Mouse (Mus musculus): ENCODE measurements around the gene Flt3l.
"Not testable (repeated sequence)": the region's sequence is repeated elsewhere in the genome, so short reads cannot be mapped to it uniquely, and the experiment has no call there.

The Flt3l gene

DNA sequence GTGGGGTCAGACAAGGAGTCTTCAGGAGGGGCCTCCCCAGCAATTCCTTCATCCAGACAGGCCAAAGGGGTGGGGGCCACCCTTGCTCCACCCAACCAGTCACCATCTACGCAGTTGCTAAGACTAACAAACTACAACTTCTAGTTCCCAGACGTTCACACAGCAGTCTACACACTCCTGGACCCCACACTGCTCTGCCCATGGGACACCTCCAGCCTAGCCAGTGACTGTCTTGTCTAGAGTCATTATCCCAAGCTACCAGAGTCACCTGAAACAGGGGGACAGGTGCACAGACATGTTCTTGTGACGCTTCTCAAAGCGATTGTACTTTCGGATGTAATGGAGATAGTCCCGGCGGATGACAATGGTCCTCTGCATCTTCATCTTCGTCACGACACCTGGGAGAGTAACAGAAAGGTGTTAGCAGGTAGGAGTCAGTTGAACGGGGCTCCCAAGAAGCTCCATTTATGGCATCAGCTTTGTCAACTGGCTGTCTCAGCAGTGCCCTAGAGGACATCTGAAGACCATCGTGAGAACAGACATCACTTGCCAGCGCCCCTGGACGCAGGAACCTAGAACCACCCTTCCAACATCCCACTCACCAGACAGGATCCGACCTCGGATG is 13.6 kb downstream of the Flt3l start:
- no peak for DNase-seq

DNA sequence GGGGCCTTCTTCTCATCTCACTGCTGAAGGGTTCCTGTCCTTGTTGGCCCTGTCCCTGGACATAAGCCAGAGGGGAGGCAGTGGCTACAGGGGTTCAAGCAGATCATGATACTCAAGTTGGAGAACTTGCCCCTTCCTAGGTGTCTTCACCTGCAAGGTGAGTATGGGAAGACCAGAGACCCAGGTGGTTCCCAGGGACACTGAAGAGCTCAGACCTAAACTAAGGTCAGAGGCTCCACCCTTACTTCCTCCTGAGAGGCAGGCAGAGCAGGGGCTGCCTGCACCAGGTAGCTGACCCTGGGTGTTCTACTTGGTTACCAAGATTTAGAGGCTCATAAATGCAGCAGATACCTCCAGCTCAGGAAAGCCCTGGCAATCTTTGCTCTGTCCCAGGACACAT is 14.3 kb downstream of the Flt3l start:
- DNase-seq: no peak

DNA sequence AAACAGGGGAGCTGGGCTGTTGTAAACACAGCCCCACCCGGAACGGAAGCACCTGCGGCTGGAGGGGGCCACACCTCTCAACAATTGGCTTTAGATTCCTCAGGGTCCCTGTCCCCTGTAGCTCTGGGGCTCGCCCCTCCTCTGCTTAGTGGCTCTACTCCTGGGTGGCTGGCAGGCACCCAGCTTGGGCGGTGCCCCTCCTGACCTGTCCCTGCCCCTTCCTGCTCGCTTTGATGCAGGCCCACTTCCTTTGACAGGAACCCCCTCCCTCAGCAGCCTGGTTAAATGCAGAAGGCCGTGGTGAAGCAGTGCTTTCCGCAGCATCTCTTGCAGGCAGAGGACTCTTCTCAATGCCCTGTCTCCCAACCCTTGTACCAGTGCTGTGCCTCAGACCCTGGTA is 14.8 kb downstream of the Flt3l start:
- peak; percentile 44 for DNase-seq

DNA sequence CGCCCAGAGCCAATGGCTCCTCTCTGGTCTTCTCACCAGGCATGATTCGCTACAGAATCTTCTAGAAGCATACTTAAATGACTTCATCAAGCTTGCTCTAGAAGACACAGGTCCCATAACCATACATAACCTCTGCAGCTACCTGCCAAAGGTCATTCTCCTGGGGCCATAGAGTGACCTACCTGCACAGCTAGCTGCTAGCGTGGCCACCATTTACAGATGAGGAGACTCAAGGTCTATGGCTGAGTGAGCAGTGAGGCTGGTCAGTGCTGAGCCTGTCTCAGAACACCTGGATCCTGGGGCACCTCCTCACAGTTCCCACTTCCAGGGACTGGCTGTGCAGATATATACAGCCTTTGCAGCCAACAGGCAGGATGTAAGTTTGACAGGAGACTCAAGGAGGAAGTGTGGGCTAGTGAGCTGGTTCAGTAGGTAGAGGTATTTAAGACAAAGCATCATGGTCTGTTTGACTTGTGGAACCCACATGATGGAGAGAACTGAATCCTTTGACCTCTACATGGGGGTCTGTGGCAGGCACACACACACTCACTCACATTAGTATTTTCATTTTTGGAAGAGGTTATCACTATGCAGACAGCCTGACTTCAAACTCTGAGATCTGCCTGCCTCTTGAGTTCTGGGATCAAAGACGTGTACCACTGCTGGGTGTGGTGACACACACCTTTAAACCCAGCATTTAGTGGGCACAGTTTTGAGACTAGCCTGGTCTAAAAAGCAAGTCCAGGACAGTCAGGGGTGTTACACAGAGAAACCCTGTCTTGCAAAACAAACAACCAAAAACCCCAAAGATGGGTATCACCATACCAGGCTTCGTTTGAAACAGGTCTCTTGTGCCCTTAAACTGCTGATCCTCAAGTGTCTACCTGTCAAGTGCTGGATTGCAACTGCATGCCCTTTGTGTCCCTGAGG is 16.2 kb downstream of the Flt3l start:
- no peak for DNase-seq

DNA sequence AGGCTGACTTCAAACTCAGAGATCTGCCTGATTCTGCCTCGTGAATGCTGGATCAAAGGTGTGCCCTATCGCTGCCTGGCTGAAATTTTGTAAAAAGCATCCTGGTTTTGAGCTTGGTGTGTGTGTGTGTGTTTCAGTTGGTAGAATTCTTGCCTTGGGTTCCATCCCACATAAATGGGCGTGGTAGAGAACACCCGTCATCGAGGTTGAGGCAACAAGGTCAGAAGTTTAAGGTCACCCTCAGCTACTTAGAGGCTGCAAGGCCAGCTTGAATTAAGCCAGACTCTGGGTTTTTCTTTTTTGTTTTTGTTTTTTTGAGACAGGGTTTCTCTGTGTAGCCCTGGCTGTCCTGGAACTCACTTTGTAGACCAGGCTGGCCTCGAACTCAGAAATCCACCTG is 17.9 kb downstream of the Flt3l start:
- no peak for DNase-seq

DNA sequence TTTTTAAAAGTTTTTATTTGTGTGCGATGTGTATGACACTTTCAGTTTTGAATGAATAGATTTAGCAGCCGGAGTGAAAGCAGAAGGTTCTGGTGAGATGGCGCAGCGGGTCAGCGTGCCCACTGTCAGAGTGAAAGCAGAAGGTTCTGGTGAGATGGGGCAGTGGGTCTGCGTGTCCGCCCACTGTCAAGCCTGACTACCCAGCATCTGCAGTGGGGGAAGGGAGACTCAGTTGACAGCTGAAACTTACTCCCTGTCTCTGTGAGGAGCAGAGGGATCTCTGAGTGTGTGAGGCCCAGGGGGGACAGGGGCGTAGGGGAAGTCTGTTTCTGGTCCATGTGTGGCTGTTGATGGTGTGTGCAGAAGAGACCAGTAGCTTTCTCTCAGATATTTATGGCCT is 18.7 kb downstream of the Flt3l start:
- DNase-seq: no peak

DNA sequence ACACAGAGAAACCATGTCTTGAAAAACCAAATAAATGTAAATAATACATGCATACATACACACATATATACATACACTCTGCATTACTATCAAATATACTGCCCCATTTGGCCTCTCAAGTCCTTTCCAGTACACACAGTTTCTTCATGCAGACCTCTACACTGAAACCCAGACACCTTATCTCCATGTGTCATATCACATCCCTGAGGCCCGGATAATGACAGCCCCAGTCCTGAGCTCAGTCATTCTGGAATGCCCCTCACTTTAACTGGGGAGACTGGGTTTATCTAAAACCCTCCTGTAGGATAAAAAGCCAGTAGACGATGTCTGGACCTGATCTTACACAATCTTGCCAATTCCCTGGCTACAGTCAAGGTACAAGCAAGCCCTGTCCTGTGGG is 22.8 kb downstream of the Flt3l start:
- DNase-seq: no peak

DNA sequence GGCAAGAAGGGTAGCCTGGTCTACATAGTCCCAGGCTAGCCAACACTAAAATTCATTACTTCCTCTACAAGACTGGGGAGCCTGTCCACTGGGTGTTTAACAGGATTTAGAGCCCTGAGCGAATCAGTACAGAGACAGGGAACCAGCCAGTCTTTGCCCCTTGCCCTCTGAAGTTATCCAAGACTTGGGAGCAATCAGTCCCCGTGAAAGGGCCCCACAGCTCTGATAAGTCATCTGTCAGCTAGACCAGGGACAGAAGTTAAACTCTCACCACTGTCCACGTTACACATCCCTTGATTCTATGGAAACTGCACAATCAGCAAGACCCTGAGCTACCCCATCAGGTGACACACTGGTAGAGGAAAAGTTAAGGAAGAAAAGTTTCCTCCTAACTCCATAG is 23.7 kb downstream of the Flt3l start:
- no peak for DNase-seq

DNA sequence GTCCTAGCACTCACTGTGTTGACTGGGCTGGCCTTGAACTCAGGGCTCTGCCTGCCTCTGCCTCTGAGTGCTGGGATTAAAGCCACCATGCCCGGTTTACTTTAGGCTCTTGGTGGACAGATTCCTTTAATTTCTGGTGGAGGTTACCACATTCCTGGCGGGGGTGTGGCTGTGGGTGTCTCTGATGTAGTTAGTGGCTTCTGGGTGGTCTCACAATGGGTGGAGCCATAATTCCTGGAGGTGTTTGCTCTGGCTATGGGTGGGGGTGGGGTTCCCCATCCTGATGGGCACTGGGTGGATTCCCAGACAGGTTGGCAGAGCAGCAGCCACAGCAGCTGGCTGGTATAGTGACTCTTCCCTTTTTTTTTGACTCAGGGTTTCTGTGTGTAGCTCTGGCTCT is 24.3 kb downstream of the Flt3l start:
- DNase-seq: no peak

DNA sequence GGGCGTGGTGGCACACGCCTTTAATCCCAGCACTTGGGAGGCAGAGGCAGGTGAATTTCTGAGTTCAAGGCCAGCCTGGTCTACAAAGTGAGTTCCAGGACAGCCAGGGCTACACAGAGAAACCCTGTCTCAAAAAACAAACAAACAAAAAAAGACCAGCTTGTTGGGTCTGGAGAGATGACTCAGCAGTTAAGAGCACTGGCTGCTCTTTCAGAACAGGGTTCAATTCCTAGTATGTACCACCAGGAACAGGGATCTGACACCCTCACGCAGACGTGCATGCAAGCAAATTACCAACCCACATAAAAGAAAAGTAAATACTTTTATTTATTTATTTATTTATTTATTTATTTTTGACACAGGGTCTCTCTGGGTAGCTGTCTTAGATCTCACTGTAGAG is 26.1 kb downstream of the Flt3l start:
- not testable (repeated sequence) for DNase-seq

DNA sequence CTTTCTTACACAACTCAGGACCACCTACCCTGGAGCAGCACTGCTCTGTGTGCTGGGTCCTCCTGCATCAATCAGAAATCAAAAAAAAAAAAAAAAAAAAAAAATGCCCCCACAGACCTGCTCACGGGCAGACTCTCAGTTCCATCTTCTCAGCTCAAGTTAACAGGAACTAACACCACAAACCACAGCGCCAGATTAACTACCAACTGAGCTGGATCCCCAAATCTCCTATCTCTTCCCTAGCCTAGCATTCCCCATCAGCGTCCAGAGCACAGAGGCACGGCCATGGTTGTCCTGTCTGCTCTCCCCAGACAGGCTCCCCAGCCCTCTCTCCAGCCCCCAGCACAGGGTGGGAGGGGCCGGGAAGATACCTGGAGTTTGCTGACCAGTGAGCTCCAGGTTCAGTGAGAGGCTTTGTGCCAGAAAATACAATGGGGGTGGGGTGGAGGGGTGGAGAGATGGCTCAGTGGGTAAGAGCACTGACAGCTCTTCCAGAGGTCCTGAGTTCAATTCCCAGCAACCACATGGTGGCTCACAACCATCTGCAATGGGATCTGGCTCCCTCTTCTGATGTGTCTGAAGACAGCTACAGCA is 29.1 kb downstream of the Flt3l start:
- no peak for DNase-seq

DNA sequence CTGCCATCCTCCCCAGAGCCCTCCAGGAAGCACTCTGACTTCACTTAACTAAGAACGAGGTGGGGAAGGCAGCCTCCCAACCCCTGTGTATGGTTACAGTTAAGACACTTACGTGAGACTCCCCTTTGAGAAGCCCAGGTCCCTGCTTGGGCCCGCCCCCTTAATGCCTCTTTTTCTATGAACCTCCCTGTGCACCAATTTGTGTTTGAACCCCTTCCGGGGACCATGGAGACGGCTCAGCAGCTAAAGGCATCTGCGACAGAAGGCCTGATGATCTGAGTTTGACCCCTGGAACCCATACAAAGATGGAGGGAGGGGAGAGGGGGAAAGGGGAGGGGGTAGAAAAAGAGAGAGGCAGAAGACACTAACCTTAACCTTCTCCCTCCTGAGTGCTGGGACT is 29.8 kb downstream of the Flt3l start:
- DNase-seq: no peak

DNA sequence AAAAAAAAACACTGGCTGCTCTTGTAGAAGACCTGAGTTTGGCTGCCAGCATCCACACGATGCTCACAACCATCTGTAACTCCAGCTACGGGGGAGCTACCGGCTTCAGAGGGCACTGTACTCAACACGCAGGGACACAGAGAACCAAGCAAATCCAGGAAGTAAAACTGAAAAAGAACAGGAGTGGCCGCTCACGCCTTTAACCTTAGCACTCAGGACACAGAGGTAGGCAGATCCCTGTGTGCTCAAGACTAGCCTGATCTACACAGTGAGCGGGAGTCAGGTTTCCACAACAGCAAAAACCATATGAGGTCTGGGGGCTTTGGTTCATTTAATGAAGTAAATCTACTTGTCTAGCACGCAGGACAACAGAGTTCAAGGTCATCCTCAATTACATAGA is 30.7 kb downstream of the Flt3l start:
- DNase-seq: no peak

DNA sequence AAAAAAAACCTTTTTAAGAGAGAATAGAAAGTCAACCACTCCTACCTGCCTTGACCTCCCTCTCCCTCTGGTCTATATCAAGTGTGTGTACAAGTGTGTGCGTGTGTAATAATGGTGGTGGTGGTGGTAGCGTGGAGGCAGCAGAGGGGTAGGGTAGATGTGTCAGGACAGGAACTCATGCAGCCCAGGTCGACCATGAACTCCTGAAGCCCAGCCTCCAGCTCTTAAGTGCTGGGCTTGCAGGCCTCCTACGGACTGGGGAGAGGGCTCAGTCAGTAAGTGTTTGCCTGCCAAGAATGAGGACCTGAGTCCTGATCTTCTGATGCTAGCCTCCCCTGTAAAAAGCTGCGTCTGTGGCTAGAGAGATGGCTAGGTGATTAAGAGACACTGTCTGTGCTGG is 31.3 kb downstream of the Flt3l start:
- DNase-seq: no peak

DNA sequence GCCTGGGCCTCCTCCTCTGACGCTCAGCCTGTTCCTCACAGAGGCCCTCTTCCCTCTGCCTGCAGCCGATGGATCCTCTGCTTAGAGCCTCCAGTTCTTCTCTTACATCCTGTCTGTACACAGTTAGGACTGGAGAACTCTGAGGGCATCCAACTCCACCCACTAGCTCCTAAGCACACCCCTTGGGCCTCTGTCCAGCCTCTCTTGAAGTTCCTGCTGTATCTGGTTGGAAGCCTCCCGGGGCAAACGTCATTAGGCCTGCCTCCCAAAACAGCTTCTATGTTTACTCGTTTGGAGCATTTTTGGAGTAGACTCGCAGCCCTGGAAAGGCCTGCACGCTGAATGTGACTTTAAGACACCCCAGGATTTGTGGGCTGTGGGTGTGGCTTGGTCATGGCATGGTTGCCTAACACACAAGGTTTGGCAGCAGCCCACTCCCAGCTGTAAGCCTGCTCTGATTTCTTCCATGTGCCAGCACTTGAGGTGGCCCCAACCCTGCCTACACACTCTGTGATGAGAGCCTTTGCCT is 32.5 kb downstream of the Flt3l start, which contains the start of gene Fcgrt:
Fcgrt (minus strand) TSS at position 200 of the 529 bp plus-strand sequence.
- peak; percentile 64 for DNase-seq

DNA sequence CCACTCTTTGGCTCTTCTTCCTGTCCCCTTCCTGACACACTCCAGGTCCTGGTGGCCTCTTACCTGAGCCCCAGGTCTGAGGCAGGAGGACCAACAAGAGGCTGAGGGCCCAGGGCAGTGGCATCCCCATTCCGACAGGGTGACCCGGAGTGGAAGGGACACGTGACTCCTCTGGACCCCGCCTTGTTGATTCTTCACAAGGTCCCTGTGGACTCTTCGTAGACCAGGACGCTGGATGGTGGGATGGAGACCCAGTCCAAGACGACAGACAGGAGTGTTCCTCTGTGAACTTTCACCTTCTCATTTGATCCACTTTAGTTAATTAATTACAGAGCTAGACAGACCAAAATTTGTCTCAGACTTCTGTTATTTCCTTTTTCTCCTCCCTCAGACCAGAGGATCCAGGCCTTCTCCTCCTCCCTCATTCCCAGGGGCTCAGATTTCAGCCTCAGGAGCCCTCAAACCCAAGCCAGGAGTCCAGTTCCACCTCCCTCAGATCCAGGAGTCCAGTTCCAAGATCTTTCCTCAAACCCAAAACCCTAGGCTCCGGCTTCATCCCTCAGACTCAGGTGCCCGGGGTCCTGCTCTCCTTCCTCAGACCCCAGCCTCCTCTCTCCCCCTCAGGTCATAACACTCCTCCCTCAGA is 33.2 kb downstream of the Flt3l start:
- DNase-seq: no peak

DNA sequence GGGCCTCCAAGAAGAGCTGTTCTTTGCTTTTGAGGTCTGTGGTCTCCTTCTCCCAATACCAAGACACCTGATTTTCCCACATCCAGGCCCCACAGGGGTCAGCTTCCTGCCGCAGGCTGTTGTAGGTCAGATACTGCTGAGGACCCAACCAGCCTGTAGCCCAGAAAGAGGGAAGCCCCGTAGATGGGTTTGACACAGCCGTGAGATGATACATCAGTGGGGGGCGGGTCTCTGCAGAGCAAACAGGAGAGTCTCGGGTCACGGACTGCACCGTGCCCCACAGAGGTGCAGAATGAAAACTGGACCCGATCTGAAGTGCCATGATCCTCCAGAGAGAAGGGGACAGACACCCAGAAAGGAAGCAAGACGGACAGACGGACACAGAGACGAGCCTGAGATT is 33.8 kb downstream of the Flt3l start:
- no peak for DNase-seq

DNA sequence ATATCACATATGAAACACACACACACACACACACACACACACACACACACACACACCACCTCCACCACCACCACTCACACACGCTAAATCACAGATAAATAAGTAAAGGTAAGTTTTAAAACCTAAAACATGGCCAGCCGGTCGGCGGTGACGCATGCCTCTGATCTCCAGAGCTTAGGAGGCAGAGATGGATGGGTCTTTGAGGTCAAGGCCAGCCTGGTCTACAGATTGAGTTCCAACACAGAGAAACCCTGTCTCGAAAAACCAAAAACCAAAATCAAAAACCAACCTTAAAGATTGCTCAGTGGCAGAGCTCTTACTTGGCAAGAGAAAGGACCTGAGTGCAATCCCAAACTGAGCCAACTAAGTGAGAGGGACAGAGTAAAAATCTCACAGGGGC is 36.2 kb downstream of the Flt3l start:
- no peak for DNase-seq

DNA sequence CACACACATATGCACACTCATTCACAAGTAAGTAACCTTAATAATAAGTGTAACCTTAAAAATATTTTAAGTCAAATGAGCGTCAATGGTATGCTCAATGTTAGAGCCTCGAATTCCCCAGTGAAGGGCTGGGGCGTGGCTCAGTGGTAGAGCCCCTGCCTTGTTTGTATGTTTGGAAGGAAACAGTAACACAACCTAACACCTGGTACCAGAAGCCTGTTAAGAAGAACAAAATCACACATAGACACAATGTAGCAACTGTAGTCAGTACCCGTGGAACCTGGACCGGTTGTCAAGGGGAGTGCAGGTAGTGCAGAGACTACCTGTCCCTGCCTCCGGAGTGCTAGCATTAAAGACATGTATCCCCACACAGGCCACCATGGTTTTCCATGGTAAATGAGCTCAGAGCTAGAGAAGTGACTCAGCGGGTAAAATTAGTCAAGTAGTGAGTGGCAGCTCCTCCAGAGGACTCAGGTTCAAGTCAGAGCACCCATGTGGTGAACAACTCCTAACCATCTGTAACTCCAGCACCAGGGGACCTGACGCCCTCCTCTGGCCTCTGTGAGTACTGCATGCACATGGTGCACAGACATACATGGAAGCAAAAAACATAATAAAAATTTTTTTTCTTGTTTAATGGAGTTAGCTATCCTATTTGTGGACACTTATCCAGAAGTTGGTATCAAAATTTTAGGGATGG is 37.5 kb downstream of the Flt3l start:
- no peak for DNase-seq

DNA sequence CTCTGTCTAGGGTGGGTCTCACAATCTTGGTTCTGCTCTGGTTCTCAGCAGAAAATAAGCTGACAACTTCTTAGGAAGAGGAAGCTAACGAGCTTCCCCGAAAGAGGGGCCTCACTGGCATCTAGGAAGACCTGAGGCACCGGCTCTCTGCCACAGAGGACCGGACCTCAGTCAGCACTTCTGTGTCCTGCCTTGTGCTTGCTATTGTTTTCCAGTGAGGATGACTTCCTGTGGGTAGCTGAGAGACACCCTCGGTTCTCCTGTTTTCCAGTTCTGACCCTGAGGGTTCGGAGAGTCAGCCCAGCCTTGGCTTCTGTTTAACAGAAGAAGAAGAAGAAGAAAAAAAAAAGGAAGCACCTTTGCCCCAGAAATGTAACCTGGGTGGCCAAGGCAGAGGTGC is 38.8 kb downstream of the Flt3l start:
- DNase-seq: no peak

DNA sequence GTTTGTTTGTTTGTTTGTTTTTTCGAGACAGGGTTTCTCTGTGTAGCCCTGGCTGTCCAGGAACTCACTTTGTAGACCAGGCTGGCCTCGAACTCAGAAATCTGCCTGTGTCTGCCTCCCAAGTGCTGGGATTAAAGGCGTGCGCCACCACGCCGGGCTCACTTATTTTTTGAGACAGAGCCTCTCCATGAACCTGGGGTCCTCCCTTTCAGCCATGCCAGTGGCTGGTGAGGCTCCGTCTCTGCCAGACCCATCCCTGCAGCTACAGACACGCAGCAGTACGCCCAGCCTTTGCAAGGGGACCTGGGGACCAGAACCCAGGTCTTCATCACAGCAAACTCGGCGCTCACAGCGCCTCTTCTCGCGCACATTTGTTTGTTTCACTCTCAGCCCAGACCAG is 40.3 kb downstream of the Flt3l start:
- DNase-seq: not testable (repeated sequence)

DNA sequence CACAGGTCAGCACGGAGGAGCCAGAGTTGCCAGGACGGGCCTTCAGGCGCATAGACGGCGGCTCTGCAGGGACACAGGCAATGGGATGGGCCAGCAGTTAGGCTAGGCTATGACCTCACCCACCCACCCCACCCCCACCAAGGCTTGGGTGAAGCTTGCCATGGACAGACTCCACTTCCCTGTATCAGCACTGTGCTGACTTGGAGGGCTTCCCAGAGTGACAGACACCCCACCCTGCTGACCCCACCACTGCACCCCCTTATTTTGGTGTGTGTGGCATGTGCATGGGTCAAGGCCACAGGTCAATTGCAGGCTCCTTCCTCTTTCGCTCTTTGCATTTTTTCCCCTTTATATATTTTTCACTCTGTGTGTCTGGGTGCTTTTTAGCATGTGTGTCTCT is 40.9 kb downstream of the Flt3l start:
- DNase-seq: no peak

DNA sequence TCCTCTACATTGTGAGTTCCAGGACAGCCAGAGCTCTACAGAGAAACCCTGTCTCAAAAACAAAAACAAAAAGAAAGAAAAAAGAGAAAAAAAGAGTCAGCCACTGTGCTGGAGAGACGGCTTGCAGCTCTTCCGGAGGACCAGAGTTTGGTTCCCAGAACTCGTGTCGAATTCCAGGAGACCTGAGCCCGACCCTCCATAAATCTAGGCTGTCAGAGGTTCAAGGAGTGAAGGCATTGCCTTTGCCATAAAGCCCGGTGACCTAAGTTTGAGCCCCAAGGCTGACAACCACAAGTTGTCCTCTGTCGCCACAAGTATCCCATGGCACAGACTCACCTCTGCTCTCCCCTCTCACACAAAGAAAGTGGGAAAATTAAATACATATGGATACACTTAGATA is 42.1 kb downstream of the Flt3l start:
- DNase-seq: no peak
